Mouse (Mus musculus) limb, embryonic 15.5 days (tissue): ENCODE results near the gene Parp6. TPM values are rescaled to one million over a fixed set of nuclear protein-coding genes. Genes with fewer than 3 reads are reported as not detected.

Experiments used
- ATAC-seq: fragments of 200-750 bp; cut with Nextera tagmentation; 2 replicates; pipeline ENCODE4 v1.8.0; 2017; ENCODE audit warnings: low read depth, moderate TSS enrichment; ENCODE audit not compliant: insufficient number of reproducible peaks, low FRiP score, low TSS enrichment
- H3K27ac ChIP-seq: fragments of 300-500 bp; sonication (generic); 2 replicates; pipeline ENCODE4 v1.5.1; 2015; ENCODE audit warnings: moderate library complexity, mild to moderate bottlenecking, inconsistent platforms
- H3K27me3 ChIP-seq: fragments of 300-500 bp; sonication (generic); 2 replicates; pipeline ENCODE4 v1.6.1; 2015; ENCODE audit warnings: inconsistent platforms
- H3K36me3 ChIP-seq: fragments of 300-500 bp; sonication (generic); 2 replicates; pipeline ENCODE4 v1.6.1; 2015; ENCODE audit warnings: inconsistent platforms
- H3K4me1 ChIP-seq: fragments of 300-500 bp; sonication (generic); 2 replicates; pipeline ENCODE4 v1.6.1; 2015; ENCODE audit warnings: inconsistent platforms
- H3K4me2 ChIP-seq: fragments of 300-500 bp; sonication (generic); 2 replicates; pipeline ENCODE4 v1.6.1; 2015; ENCODE audit warnings: mild to moderate bottlenecking, inconsistent platforms
- H3K4me3 ChIP-seq: fragments of 300-500 bp; sonication (generic); 2 replicates; pipeline ENCODE4 v1.5.1; 2015; ENCODE audit warnings: mild to moderate bottlenecking, inconsistent platforms
- H3K9ac ChIP-seq: fragments of 300-500 bp; sonication (generic); 2 replicates; pipeline ENCODE4 v1.6.1; 2015; ENCODE audit warnings: inconsistent platforms
- H3K9me3 ChIP-seq: fragments of 300-500 bp; sonication (generic); 2 replicates; pipeline ENCODE4 v1.6.1; 2016; ENCODE audit warnings: inconsistent platforms
- WGBS: fragments of 180-500 bp; shearing (Covaris S2); methylation state at CpG from one replicate; pipeline ENCODE4 v1.1.7; 2015; 5-methylcytosine and 5-hydroxymethylcytosine counted together
- polyA plus RNA-seq: library from polyadenylated mRNA; unstranded; fragments of >200 nt; fragmentation: Nextera tagmentation; extraction: Ambion mirVana; gene quantifications from 2 replicates; pipeline ENCODE4 v1.2.1, GENCODE M21; 2015

Gene Parp6
- polyA plus RNA-seq, result 22.5 and 27.8 TPM in 2 replicates

DNA sequence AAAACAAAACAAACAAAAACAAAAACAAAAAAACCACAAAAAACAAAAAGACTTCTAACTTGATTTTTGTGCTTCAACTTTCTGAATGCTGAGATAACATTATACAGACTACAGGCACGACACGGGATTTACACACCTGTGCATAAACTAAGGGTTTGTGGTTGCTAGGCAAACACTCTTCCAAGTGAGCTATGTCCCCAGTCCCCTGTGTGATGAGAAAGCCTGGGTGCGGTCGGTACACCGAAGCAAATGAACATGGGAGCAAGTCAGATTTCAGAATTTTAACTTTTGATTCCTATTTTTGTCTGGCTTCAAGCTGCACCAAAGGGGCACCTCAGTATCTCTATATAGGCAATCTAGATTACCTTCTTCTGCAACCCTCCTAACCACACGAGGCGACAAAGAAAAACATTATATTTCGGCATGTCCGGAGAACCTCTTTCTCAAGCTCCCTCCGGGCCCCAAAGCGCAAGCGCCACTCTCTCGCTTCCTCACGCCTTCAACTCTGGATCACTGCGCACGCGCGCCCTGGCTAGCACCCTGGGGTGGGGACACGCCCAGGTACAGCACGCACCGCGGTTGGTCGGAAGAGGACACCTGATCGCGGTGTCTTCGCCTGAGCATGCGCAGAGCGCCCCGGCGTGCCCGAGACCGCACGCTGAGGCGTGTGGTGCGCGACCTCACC is at the start of gene Parp6:
Gene Parp6 (plus strand): TSS at position 663 of the 685 bp plus-strand sequence.
- no peaks in the 10 kb centered on the region for H3K36me3 ChIP-seq
- H3K9me3 ChIP-seq, result no peaks in the 10 kb centered on the region
- H3K4me1 ChIP-seq, result peaks cover 13% of the 10 kb centered on the region
- H3K4me2 ChIP-seq, result peak within 1 kb of the TSS; percentile 59
- peak within 1 kb of the TSS; percentile 96 for H3K4me3 ChIP-seq
- peak within 1 kb of the TSS; percentile 83 for H3K9ac ChIP-seq
- no peaks in the 10 kb centered on the region for H3K27me3 ChIP-seq
- under 1% methylated on average over 36 of the region's 36 CpGs for WGBS
- H3K27ac ChIP-seq, result peak within 1 kb of the TSS; percentile 94
- peak; percentile 100 for ATAC-seq

DNA sequence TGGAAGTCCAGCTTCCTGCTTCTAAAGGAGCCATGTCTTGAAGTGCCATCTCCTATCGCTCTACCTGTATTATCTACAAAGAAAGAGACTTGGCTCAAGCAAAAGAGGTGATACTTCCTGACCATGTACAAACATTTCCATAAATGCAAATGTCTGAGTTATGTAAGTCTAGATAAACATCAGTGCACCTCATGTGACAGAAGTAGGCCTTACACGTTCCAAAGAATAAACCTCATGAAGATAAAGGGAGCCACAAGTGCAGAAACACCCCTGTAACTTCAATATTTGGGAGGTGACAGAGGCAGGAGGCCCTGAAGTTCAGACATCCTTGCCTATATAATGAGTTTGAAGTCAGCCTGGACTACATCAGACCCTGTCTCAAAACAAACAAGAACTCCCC is 45.2 kb upstream of the Parp6 start:
- no peak overlapping the region for H3K4me3 ChIP-seq
- ATAC-seq, result no peak
- WGBS, result 71% methylated on average over 2 of the region's 2 CpGs
- no peak overlapping the region for H3K27ac ChIP-seq
- H3K9ac ChIP-seq, result no peak overlapping the region
- H3K4me2 ChIP-seq, result no peak overlapping the region
- no peaks in the 10 kb centered on the region for H3K9me3 ChIP-seq
- H3K4me1 ChIP-seq, result no peaks in the 10 kb centered on the region
- no peaks in the 10 kb centered on the region for H3K36me3 ChIP-seq
- peaks cover 11% of the 10 kb centered on the region for H3K27me3 ChIP-seq

DNA sequence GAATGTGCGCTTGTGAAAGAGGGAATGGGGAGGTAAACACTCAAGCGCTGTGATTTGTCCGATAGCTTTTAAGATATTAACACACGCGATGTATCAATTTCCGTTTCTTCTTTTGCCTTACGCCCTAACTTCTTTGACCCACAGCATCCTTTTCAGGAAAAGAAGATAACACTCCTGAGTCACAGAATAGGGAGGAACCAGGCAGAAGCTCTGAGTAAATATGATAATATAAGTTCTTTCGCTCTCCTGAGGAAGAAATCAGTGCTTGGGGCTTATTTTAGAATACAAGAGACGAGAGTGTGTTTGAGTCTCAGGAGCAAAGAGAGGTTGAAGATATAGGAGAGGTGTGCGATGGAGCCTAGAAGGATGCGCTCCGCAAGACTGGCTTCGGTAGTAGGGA is 39.7 kb upstream of the Parp6 start:
- WGBS, result 15% methylated on average over 13 of the region's 13 CpGs
- ATAC-seq, result no peak
- no peaks in the 10 kb centered on the region for H3K36me3 ChIP-seq
- H3K9me3 ChIP-seq, result no peaks in the 10 kb centered on the region
- H3K4me3 ChIP-seq, result peak overlapping the region; percentile 50
- H3K27me3 ChIP-seq, result peaks cover 30% of the 10 kb centered on the region
- peaks cover 15% of the 10 kb centered on the region for H3K4me1 ChIP-seq
- no peak overlapping the region for H3K27ac ChIP-seq
- H3K4me2 ChIP-seq, result peak overlapping the region; percentile 60
- no peak overlapping the region for H3K9ac ChIP-seq

DNA sequence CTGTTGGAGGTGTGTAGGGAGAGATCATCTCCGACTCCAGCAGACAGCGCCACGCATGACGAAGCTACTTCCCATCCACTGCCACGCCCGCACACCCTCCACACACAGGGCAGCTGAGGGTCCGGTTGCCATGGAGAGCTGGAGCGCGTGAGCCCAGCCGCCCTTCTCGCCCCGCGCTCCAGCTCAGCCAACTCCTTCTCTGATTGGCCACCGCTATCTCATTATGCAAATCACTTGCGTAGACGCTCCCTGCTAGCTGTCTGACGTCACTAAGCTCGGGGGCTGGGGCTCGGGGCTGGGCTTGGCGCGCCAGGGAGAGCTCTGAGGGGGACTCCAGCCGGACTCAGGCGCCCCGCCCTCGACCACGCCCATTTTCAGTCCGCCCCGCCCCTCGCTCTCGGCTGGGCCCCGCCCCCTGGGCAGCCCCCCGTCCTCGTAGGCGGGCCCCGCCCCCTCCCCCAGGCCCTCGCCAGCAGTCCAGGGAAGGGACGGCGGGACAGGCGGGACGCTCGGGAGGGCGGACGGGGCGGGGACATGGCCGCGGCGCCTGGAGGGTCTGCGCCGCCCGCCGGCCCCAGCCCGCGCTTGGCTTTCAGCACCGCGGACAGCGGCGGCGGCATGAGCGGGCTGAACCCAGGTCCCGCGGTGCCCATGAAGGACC is 39.1 kb upstream of the Parp6 start, which contains the start of gene Celf6:
Gene Celf6 (plus strand): TSS at position 74 of the 661 bp plus-strand sequence.
- H3K9me3 ChIP-seq, result no peaks in the 10 kb centered on the region
- peaks cover 30% of the 10 kb centered on the region for H3K27me3 ChIP-seq
- H3K9ac ChIP-seq, result no peak within 1 kb of the TSS
- no peak within 1 kb of the TSS for H3K27ac ChIP-seq
- peak within 1 kb of the TSS; percentile 60 for H3K4me2 ChIP-seq
- peaks cover 15% of the 10 kb centered on the region for H3K4me1 ChIP-seq
- H3K4me3 ChIP-seq, result peak within 1 kb of the TSS; percentile 50
- peak; percentile 97 for ATAC-seq
- H3K36me3 ChIP-seq, result no peaks in the 10 kb centered on the region
- WGBS, result 1% methylated on average over 46 of the region's 61 CpGs

DNA sequence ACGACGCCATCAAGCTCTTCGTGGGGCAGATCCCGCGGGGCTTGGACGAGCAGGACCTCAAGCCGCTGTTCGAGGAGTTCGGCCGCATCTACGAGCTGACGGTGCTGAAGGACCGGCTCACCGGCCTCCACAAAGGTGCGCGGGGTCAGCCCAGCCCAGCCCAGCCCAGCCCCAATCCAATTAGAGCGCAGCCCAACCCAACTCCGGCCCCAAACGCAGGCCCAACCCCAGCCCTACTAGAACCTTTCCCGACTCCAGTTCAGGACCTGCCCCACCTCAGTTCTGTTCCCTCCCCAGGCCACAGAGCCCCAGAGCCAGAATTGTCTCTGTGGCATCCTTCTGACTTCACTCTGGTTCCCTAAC is 38.6 kb upstream of the Parp6 start:
- Histone ChIP-seq H3K27ac (no peak overlapping the region), H3K9me3 (no peaks in the 10 kb centered on the region), H3K36me3 (no peaks in the 10 kb centered on the region), H3K4me1 (peaks cover 15% of the 10 kb centered on the region), H3K4me2 (peak overlapping the region; percentile 60), H3K4me3 (peak overlapping the region; percentile 50), H3K9ac (no peak overlapping the region), H3K27me3 (peaks cover 30% of the 10 kb centered on the region)
- WGBS, result under 1% methylated on average over 20 of the region's 20 CpGs
- no peak for ATAC-seq

DNA sequence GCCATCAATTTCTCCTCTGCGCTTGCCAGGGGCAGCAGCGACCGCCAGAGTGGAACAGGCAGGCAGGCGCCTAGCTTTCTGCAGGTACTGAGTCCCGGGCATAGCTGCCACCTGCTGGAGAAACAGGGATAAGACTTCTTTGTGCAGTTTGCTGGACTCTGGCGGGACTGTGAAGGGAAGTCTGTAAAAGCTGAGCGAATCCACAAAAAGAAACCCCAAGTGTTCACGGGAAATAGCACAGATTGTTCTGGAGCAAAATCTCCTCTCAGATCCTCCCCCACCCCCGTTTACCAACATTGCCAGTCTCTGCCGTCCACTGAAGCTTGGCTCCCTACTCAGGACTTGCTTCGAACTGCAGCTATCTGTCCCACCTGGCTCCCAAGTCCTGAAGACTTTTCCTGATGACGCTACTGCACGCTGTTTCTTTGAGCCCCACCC is 32.2 kb upstream of the Parp6 start:
- Histone ChIP-seq H3K27ac (no peak overlapping the region), H3K36me3 (no peaks in the 10 kb centered on the region), H3K9me3 (no peaks in the 10 kb centered on the region), H3K4me1 (peaks cover 5% of the 10 kb centered on the region; the same call in 1 of the 2 replicates), H3K4me2 (peak overlapping the region; percentile 51), H3K27me3 (peaks cover 3% of the 10 kb centered on the region; the same call in 1 of the 2 replicates), H3K4me3 (peak overlapping the region; percentile 36), H3K9ac (peak overlapping the region; percentile 24; the same call in 1 of the 2 replicates)
- no peak for ATAC-seq
- 3% methylated on average over 13 of the region's 13 CpGs for WGBS

DNA sequence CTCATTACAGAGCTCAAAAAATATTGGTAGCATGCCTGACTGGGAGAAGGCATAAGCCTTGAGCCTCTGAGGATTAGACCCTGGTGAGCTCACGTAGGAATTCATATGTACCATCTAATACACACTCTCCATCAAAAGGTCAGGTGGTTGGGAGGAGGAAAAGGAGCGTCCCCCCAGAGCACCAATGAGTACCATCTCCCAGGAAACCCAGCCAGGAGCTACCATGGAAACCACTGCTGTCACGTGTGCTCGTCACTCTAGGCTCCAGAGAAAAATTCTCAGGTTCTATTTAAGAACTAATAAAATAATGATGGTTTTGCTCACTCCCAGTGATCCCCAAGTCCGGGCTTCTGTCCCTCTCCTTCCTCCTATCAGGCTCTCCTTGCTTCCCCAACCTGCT is 28.8 kb upstream of the Parp6 start:
- Histone ChIP-seq H3K27me3 (no peaks in the 10 kb centered on the region), H3K4me3 (no peak overlapping the region), H3K27ac (no peak overlapping the region), H3K4me1 (peaks cover 5% of the 10 kb centered on the region; the same call in 1 of the 2 replicates), H3K36me3 (no peaks in the 10 kb centered on the region), H3K9me3 (no peaks in the 10 kb centered on the region), H3K4me2 (no peak overlapping the region), H3K9ac (no peak overlapping the region)
- ATAC-seq, result no peak
- 67% methylated on average over 5 of the region's 5 CpGs for WGBS

DNA sequence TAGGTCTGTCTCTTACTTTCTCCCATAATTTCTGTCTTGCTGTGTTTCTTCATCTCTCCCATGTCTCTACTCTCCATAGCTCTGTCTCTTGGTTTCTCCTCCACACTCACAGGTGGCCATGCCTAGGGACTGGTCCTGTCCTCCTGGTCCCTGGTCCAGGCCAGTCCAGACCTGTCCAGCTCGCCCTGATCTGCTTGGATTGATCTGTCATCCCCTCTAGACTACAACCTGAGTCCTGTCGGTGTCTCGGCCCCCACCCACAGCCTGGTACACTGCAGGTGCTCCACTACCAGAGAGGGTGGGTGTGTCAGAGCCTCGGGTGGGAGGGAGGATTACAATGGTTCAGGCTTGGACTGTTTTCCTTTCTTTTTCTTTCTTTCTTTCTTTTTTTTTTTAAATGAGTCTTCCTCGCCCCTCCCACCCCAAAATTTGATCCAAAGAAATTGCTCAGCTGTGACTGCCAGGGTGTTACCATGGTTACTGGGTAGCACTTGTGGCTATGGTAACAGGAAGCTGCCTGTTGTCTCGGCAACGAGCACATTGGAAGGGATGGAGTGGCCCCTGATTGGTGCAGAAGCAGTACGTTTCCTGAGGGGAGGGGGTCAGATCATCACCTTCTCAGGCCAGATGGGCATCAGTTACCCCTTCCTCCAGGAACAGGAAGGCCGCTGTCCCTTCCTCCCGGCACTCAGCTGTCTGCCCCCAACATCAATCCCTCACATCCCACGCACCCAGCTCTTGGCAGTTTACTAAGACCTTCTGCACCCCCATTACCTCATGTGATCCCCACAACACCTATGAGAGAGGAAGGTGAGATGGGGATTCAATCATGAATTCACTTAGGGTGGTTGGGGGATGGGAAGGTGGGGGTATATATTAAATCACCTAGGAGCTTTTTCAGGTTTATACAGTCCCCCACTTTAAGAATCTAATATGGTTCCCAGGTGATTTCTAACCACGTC is 28.1 kb upstream of the Parp6 start:
- H3K36me3 ChIP-seq, result no peaks in the 10 kb centered on the region
- peaks cover 5% of the 10 kb centered on the region; the same call in 1 of the 2 replicates for H3K4me1 ChIP-seq
- 42% methylated on average over 12 of the region's 12 CpGs for WGBS
- no peaks in the 10 kb centered on the region for H3K9me3 ChIP-seq
- ATAC-seq, result no peak
- H3K4me3 ChIP-seq, result no peak overlapping the region
- no peak overlapping the region for H3K9ac ChIP-seq
- no peak overlapping the region for H3K4me2 ChIP-seq
- H3K27ac ChIP-seq, result no peak overlapping the region
- H3K27me3 ChIP-seq, result no peaks in the 10 kb centered on the region

DNA sequence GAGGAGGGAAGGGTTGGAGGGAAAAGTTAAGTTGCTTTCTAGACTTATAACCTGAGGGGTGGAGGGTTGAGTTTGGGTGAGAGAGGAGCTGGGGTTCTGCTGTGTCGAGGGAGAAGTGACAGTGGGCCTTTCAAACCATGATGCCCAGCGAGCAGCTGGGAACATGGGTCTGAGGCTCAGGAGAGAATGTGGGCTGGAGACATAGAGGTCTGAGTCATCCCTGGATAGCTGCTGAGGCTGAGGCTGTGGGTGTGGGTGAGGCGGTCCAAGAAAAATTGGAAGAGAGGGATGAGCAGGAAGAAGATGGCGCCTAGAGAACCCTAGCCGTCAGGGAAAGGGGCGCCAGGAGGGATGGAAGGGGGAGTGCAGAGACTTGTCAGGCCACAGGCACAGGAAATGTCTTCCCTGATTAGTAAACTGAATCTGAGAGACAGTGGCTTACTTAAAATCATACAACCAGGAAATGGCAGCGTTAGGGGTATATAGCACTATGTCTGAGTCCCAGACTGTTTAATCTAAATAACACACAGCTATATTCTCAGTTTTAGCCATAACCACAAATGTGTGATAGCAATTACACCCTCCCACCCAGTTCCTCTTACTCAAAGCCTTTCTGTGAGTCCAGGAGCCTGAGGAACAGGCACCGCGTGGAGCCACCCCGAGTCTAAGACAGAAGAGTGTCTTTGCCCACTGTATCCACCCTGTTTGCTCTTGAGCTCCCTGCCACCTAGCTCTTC is 27.2 kb upstream of the Parp6 start:
- H3K4me3 ChIP-seq, result no peak overlapping the region
- H3K36me3 ChIP-seq, result no peaks in the 10 kb centered on the region
- no peak for ATAC-seq
- no peaks in the 10 kb centered on the region for H3K9me3 ChIP-seq
- no peaks in the 10 kb centered on the region for H3K27me3 ChIP-seq
- 80% methylated on average over 10 of the region's 10 CpGs for WGBS
- H3K4me2 ChIP-seq, result no peak overlapping the region
- H3K27ac ChIP-seq, result no peak overlapping the region
- H3K4me1 ChIP-seq, result peaks cover 3% of the 10 kb centered on the region; the same call in 1 of the 2 replicates
- H3K9ac ChIP-seq, result no peak overlapping the region

DNA sequence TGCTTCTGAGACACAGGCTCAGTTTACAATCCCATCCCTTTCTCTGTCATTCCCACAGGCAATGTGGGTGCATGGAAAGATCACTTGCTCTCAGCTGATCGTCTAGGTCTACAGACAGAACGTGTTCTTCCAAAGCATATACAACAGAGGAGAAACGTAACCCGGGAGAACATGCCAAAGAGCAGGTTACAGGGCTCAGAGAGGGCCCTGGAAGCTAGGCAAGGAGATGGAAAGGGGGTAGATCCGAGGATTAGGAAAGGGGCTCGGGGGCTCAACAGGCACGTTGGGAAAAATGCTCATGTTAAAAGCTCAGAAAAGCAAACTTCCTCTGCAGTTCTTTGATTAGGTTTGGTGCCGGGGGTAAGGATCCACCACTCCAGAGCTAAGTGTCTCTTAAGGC is 15.4 kb upstream of the Parp6 start:
- ATAC-seq, result no peak
- Histone ChIP-seq H3K9ac (no peak overlapping the region), H3K4me1 (0 out of 2 replicates have a peak, but pooled peaks cover 2% of the 10 kb centered on the region), H3K27ac (no peak overlapping the region), H3K4me2 (no peak overlapping the region), H3K27me3 (peaks cover 15% of the 10 kb centered on the region), H3K36me3 (no peaks in the 10 kb centered on the region), H3K9me3 (no peaks in the 10 kb centered on the region), H3K4me3 (no peak overlapping the region)
- WGBS, result 77% methylated on average over 8 of the region's 8 CpGs

DNA sequence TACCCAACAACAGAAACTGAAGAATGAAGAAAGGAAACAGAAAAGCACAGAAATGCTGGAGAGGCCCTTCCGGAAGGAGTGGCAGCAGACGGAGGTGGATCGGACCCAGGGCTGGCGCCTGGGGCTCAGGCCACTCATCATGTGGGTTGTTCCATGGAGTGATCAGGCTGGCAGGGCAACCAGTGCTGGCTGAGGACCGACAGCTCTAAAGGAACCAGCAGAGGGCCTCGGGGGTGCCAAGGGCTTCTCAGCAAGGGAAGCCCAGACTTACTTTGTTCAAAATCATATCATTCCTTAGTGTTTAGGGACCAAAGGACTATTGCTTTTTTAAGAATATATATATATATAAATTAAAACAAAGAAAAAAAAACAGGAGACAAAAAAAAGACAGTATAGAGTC is 11.1 kb upstream of the Parp6 start:
- Histone ChIP-seq H3K4me3 (no peak overlapping the region), H3K27ac (no peak overlapping the region), H3K36me3 (no peaks in the 10 kb centered on the region), H3K4me1 (0 out of 2 replicates have a peak, but pooled peaks cover 2% of the 10 kb centered on the region), H3K9me3 (no peaks in the 10 kb centered on the region), H3K27me3 (peaks cover 15% of the 10 kb centered on the region), H3K9ac (no peak overlapping the region), H3K4me2 (no peak overlapping the region)
- WGBS, result 56% methylated on average over 6 of the region's 6 CpGs
- ATAC-seq, result no peak
